Mouse (Mus musculus) thymus, postnatal 4 days (tissue): ENCODE measurements around the gene Pcyt1a.
"Not testable (repeated sequence)": the region's sequence is repeated elsewhere in the genome, so short reads cannot be mapped to it uniquely, and the experiment has no call there.

Experiments
- DNase-seq: peaks from one replicate; pipeline ENCODE4 v3.0.0; 2021

The Pcyt1a gene

DNA sequence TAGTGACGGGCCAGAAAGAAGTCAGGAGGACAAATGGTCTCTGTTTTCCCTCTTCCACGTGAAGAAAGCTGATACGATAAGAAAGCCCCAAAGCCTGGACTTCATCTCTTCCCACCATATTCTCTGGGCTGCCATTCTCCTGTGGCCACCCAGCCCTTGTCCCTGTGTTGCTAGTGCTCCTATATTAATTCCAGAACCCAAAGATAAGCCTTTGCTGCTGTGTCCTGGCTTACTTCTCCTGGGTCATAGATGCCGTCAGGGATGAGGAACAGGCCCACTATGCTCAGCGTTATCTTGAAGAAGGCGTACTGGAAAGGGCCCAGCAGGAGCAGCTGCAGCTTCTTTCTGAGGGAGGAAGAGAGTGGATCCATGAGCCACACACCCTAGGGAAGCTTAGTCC, 46.6 kb downstream of the Pcyt1a start:
- DNase-seq, result no peak

DNA sequence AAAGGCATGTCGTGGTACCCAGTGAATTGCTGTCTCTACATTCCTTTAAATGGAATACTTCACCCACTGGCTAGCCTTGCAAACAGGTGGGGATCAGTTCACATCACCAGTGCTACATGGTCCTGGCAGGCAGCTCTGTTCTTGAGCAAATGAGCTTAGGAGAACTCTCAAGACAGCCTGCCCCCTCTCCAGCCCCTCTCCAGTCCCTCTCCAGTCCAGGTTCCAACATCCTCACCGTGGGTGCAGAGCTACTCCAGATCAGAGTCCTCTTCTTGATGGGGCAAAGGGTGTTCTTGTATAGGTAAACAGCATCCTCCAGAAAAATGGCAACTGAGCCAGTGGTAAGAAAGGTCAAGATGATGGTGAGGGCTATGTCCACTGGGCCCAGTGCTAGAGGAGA, 48.7 kb downstream of the Pcyt1a start:
- DNase-seq, result no peak

DNA sequence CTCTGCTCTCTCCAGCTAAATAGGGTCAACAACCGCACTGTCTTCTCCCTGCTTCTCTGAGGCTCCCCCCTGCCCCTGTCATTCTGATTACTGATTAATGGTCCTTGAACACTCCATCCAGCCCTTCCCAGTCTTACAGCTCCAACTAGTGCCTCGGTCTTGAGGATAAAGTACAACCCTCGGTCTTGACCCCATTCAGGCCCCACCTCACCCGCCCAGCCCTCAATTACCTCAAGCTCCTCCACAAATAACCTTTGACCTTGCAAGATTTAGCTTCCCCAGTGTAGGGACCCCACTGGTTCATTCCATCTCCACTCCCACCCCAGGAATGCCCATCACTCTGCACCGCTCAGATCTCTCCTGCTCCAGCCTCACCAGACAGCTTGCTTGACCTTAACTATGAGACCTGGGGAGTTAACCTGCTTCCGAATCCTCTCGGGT, 53.7 kb downstream of the Pcyt1a start:
- DNase-seq, result no peak

DNA sequence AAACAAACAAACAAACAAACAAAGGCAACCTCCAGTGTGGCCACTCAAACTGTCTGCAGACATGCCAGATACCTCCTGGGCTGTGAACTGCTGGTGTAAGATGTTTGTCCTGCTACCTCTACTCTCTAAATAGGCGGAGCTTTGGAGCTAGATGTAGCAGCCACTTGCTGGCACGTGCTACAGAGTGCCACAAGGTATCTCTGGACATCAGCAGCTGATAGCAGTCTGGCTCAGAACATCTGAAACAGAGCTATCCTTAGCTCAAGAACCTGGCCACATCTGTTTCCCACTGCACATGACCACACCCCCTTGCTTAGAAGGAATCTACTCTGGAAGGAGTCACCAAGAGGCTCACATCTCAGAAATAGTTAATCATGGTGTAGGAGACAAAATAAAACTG, 54.5 kb downstream of the Pcyt1a start:
- DNase-seq, result no peak

DNA sequence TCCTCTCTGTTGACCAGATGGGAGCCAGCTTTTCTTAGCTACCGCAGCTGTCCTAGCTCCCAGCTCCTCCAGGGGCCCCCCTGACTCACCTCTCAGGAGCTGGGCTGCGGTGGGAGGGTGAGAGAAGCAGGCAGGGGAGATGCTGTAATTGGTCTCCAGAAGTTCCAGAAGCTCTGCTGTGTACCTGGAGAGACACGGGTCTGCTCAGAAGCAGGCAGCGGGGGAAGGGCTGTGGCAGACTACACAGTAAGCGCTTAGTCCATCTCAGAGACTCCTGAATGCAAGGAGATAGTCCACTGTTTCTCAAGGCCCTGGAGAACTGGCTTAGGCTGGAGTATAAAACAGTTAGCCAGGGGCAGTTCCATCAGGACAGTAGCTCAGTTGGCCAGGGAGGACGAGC, 55.3 kb downstream of the Pcyt1a start:
- no peak for DNase-seq

DNA sequence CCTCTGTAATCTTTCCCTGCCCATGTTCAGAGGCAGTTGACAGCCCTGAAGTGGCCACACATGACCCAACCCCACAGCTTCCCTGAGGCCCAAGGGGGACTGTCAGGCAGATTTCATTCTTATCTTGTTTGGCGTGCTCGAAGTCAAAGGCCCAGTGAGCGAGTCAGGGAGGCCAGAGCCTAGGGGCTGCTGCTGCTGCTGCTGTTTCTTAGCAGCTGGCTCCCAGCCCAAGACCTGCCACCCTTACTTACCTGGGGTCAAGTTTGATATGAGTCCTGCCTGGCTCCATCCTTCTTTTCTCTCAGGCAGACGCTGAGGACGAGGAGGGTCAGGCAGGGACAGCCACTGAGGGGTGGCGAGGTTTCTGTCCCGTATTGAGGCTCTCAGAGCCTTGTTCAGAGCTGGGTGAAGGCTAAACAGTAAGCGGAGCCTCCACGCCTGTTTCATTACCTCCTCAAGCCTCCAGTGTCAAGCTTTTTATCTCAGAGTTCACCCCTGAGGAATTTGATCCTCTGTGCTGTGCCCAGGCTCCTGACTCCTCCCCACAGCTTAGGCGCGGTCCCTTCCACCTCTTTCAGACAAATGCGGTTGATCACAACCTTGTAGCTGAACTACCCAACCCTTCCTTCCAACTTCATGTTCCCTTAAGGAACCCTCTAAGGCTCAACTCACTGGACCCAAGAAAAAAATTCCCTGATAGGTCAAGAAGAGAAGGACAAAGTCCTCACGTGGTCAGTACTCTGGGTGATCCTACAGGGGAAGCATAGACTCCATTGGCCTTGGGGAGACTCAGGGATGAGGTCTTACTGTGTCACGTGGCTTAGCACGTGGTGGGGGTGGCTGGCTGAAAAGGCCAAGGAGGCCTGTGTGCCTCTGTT, 56.8 kb downstream of the Pcyt1a start, which contains the start of gene Slc51a:
TSS of gene Slc51a (minus strand) at position 646 of the 878 bp plus-strand sequence.
- no peak for DNase-seq

DNA sequence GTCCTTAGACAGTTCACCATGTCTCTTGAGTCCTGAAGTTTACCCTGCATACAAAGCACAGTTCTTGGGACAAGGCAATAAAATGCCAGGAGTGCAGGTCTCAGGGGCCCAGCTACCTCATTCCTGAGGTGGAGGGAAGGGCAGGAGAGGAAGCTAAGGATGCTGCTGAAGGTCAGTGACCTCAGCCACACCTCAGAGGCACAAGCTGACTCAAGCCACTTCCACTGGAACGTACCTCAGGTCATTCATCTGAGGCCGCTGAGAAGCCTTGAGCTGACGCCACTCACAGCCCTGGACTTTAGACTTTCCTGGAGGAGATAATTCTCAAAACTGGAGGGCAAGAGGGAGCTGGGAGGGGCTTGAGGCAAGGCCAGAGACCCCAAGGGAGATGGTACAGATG, 58.2 kb downstream of the Pcyt1a start:
- no peak for DNase-seq

DNA sequence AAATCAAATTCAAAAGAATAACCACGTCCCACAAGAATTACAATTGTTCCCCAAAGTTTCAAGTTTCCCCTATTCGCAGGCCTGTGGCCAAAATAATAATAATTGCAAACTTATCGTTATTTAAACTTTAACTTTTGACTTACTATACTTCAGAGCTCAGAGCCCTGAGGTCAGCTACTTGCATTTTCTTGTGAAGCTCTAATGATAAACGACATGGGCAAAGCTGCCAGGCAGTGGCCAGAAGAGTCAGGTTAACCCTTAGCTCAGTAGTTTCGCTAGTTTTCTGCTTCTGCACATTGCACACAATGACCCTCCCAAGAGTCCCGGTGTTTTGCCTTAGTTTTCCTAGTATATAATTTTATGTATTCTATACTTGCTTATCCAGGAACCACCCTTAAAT, 63.6 kb downstream of the Pcyt1a start:
- not testable (repeated sequence) for DNase-seq

DNA sequence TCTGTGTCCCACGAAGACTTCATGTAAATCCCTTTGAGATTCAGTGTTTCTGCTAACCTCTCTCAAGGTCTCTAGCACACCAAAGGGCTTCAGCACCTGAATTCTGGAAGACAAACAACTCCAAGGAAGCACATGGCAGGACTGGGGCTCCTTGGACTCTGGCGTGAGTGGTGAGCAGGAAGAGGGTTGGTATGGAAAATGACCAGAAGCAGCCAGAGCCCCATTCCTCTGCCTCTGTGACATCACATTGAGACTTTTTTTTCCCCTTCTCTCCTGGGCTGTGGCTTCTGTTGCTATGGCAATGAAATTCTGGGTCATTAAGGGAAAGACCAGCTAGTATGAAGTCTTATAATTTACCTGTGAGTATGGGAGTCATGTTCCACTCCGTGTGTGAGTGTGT, 65.2 kb downstream of the Pcyt1a start, which contains the start of gene Zdhhc19:
TSS of gene Zdhhc19 (plus strand) at position 301 of the 400 bp plus-strand sequence.
- DNase-seq, result no peak

DNA sequence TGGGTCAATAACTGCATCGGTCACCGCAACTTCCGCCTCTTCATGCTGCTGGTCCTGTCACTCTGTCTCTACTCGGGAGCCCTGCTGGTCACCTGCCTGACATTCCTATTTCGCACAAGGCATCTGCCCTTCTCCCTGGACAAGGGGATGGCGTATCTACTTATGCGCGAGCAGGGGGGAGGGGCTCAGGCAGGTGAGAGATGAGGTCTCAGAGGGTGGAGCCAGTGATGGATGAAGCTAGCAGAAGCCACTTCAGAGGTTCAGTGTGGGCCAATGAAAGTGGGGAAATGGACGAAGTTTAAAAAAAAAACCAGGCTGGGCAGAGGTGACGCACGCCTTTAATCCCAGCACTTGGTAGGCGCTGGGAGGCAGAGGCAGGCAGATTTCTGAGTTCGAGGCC, 68.3 kb downstream of the Pcyt1a start:
- DNase-seq, result no peak

DNA sequence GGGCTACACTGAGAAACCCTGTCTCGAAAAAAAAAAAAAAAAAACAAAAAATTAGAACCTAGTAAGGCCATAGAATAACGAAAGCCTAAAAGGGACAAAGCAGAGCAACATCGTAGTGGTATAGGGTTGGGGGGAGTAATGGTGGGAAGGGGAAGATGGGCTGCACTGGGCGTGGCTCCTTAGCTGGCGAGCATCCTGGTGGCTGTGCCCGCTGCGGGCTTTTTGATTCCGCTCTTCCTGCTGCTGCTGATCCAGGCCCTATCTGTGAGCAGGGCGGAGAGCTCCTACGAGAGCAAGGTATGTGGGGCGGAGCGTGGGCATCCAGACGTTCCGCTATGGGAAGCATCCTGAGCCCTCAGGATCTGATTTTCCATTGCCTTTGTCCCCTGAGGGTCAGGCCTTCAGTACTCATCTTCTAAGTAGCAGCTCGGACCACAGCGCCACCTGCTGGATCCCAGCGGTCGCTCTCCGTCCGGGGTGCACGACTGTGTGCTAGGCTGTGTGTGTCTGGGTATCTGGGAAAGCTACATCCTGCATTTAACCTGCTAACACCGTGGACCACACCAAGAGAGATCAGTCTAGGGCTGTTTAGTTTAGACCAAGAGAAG, 68.8 kb downstream of the Pcyt1a start:
- peak; percentile 95 for DNase-seq

DNA sequence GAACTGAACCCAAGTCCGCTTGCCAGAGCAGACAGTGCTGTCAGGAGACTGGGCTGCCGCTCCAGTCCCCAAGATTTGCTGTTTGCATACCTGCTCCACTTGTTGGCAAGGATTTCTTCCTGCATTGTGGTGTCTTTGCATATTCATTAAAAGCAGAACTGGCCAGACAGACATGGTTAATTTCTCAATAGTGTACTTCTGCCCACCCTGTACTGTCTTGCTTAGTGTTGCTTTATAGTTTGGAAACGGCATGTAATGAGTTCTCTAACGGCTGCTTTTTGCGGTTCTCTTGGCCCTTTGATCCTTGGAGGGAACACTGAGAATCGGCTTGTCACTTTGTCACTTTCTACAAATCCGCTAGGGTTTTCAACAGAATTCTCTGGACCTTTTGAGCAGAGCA, 70.7 kb downstream of the Pcyt1a start:
- DNase-seq, result no peak

DNA sequence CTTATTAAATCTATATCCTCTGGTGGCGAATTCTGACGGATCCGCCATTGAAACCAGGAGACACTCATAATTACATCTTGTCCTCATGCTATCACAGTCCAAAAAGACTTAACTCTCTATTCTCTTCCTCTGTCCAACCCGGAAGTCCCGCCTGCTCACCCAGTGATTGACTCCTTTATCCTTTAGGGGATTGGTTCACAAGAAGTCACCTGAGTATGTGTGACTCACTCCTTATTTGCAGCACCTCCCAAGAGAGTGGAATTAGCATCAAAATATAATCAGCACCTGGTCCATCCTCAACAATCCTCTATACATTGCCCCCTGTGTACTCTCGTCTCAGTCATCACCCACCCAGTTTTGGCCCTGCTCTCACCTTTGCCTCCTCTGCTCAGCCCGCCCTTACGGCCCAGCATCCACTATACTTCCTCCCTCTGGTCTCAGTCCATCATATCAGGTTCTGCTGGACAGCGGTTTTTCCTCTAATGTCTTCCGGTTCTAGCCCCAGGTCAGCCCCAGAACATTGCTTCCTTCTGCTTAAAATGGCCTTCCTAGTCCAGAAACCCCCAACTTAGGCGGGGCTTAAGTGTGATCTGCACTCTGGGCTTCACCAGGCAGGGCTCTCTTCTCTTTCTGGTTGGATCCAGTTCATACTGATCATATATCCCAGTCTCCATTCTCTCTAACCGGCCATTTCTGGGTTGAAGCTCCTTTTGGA, 72.1 kb downstream of the Pcyt1a start:
- no peak for DNase-seq

DNA sequence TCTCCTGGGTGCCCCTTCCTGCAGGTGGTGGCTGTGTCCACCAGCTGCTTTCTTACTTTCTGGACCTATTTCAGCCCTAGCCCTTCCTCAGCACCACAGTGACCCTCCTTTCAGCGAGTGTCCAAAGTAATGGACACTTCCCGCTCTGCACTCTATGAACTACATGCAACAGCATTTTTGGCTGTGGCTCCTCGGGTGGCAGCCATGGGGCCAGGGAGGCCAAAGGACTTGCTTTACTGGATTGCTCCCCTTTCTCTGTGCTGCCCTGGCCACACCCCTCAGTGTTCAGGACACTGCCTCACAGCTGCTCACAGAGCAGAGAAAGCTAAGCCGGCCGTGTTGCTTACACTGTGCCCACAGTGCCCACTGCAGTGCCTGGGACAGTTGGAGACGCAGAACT, 72.9 kb downstream of the Pcyt1a start:
- DNase-seq, result peak; percentile 8

DNA sequence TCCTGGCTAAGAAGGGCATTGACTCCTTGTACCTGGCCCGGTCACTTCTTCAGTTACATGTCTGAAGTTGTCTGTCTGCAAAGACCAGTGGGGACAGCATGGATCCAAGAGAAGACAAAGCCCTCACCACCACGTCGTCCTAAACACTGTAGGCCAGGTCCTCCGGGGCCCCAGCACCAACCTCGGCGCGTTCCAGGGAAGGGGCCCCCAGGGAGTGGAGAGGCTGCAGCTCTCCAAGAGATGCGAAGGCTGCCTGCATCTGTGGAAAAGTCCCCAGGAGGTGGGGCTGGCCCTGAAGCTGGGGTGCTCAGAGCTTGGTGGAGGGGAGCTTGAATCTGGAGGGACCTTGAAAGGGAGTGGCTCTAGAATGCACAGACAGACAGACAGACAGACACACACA, 75.6 kb downstream of the Pcyt1a start:
- no peak for DNase-seq

DNA sequence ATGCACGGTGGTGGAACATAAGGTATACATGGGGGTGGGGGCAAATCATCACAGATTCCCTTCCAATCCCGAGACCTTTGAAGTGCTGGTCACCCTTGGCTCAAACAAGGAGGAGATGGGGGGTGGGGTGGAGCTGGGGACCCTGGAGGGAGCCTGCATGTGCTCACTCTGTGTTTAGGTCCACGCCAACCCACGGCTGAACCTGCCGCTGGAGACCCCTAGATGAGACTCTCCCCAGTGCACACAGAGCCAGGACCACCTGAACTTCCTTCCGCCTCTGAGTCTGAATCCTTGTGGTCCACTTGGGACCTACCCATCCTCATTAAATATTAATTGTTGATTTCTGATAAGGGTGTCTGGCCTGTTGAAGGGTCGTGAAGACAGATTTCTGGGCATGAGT, 76.1 kb downstream of the Pcyt1a start:
- DNase-seq, result no peak

DNA sequence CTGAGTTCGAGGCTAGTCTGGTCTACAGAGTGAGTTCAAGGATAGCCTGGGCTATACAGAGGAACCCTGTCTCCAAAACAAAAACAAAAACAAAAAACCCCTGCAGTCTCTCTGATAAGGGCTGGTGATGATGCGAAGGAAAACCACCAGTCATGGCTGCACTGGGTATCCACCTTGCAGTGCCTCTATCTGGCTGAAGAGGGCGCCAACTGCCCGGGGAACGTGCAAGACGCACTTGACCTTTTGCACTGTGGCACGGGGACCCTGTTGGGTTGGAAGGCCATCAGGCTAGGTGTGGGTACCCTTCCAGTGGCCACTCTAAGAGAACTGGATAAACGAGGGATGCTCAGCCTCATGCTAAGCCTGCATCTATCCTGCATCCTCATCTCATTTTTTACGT, 76.7 kb downstream of the Pcyt1a start:
- peak; percentile 90 for DNase-seq

DNA sequence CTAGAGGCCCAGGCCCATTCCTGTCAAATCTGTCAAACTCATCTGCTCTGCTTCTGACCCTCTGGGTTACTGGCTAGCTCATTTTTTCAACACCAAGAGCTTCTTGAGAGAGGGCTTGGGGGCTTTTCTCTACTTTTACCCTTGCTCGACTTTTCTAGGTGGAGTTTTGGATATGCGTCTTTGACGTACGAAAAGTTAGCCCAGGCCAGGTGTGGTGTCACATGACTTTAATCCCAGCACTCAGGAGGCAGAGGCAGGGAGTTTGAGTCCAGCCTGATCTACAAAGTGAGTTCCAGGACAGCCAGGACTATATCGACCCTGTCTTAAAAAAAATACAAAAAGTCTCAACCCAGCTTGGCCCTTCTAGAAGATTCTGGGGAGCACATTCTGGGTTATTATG, 77.3 kb downstream of the Pcyt1a start:
- peak; percentile 12 for DNase-seq

DNA sequence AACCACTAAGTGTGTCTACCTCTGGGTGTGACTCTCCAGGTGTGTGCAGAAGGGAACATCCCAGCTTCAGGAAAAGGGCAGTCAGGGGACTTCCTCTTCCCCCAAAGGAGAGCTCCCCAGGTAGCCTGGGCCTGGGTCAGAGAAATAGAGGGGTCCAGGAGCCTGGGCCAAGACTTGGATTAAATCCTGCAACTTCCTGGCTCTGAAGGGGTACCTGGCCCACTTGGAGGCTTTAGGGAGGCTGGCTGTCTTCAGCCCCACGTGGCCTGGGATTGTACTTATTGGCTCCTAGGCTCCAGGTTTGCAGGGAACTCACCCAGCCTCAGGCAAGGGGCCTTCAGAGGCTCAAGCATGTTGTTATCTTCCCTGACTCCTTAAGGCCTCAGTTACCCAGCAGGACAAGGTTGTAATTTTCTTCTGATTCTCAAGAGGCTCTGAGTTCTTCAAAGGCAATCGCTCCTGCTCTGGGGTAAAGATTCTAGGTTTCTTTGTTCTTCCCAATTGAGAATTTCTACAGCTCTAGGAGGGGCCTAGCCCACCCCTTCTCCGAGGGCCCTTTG, 77.9 kb downstream of the Pcyt1a start:
- DNase-seq, result peak; percentile 9

DNA sequence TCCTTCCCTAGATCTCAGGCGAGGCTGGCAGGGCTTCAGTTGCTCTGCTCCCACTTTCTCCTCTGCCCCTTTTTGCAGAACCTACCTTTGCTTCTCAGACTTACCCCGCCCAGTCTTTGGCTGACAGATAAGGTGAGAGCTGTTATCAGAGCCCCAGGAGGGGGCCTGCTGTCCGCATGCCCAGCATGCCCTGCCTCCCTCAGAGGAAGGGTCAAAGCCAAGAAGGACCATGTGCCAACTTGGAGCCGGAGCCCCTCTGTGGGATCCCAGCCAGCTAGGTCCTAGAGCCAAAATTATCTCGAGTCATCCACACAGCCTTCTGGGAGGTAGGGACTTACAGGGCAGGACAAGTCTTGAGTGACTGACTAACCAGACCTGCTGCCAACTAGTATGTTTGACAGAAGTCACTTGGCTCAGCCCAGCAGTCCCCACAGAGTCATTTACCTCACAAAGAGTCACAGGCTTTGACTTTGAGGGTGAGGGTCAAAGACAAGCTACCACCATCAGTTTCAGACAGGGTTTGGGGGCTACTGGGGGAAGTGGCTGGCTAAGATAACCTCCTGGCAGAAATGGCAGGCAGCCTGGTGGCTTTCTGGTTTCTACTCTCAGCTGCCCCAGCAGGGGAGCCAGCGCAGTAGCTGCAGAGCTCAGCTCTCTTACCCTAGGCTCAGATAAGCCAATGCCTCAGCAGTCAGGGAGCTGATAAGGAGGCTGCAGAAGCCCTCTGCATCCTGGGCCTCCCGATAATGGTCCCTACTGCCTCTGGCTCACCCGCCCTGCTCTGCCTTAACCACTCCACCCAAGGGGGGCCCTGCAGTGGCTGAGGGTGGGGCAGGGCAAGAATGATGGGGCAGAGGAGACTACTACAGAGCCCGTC, 78.6 kb downstream of the Pcyt1a start:
- peak; percentile 57 for DNase-seq

DNA sequence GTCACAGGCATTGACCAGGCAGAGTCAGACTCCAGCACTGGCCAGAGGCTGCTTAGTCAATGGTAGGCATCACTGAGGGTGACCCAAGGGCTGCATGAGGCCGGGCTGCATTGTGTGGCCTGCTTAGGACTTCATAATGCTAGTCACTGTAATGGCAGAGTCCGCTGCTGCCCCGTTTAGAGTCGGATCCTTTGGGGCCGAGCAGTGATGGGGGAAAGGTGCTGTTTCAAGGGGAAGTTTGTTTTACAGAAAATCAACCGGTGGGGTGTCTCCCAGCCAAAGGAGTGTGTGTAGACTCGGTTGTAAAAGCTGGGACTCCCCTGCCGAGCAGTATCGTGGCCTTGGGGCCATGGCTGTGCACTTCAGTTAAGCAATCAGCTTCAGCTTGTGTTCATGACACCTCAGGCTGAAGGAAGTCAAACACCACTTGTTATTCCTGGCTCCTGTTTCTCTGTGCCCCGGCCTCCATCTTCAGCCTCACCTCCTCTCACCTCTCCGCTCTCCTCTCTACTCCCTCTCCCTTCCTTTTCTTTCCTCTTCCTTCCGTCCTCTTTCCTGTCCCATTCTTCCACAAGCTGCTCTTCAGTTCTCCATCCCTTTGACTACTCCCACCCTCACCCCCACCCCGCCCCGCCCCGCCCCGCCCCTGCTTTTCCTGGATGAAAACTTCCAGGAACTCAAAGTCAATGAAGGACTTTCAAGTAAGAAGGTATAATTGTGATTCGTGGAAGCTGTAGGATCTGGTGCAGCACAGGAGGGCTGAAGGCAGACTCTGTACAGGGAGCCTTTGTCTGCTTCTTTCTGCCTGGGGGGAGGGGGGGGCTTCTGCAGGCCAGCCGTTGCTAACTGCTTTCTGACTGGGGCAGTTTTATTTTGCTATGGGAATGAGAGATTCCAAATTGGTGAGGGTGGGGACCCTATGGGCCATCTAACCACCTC, 79.9 kb downstream of the Pcyt1a start:
- DNase-seq, result no peak
